Mouse (Mus musculus) hindbrain, embryonic 16.5 days (tissue): ENCODE results near the gene Mettl1. TPM values are rescaled to one million over a fixed set of nuclear protein-coding genes. Genes with fewer than 3 reads are reported as not detected.
"Not testable (repeated sequence)": the region's sequence is repeated elsewhere in the genome, so short reads cannot be mapped to it uniquely, and the experiment has no call there.

Source experiments
- ATAC-seq: fragments of 200-750 bp; cut with Nextera tagmentation; 2 replicates; pipeline ENCODE4 v1.8.0; 2017; ENCODE audit warnings: moderate TSS enrichment, moderate library complexity
- H3K27ac ChIP-seq: fragments of 300-500 bp; sonication (generic); 2 replicates; pipeline ENCODE4 v1.5.1; 2014; ENCODE audit warnings: low read depth, mild to moderate bottlenecking, control low read depth, low read length, moderate library complexity
- H3K27me3 ChIP-seq: fragments of 300-500 bp; sonication (generic); replicated peaks from 2 replicates; pipeline ENCODE4 v1.6.1; 2014; ENCODE audit warnings: low read length; ENCODE audit not compliant: control insufficient read depth, insufficient read depth
- H3K36me3 ChIP-seq: fragments of 300-500 bp; sonication (generic); 2 replicates; pipeline ENCODE4 v1.6.1; 2014; ENCODE audit warnings: mild to moderate bottlenecking, low read length, moderate library complexity, mixed read lengths; ENCODE audit not compliant: control insufficient read depth, insufficient read depth
- H3K4me1 ChIP-seq: fragments of 300-500 bp; sonication (generic); 2 replicates; pipeline ENCODE4 v1.6.1; 2014; ENCODE audit warnings: low read depth, low read length; ENCODE audit not compliant: control insufficient read depth, insufficient read depth
- H3K4me2 ChIP-seq: fragments of 300-500 bp; sonication (generic); 2 replicates; pipeline ENCODE4 v1.6.1; 2014; ENCODE audit warnings: mild to moderate bottlenecking, low read length, control low read depth, moderate library complexity
- H3K4me3 ChIP-seq: fragments of 300-500 bp; sonication (generic); 2 replicates; pipeline ENCODE4 v1.5.1; 2014; ENCODE audit warnings: mild to moderate bottlenecking, low read length, control low read depth, moderate library complexity
- H3K9ac ChIP-seq: fragments of 300-500 bp; sonication (generic); 2 replicates; pipeline ENCODE4 v1.6.1; 2014; ENCODE audit warnings: low read depth, mild to moderate bottlenecking, control low read depth, low read length, moderate library complexity
- H3K9me3 ChIP-seq: fragments of 300-500 bp; sonication (generic); 2 replicates; pipeline ENCODE4 v1.6.1; 2014; ENCODE audit warnings: mild to moderate bottlenecking, low read length, moderate library complexity; ENCODE audit not compliant: control insufficient read depth
- whole genome bisulfite sequencing: fragments of 180-500 bp; shearing (Covaris S2); extraction: QIAGEN DNeasy Blood & Tissue Kit; methylation state at CpG from one replicate; pipeline ENCODE4 v1.1.7; 2014; 5-methylcytosine and 5-hydroxymethylcytosine counted together
- polyA plus RNA-seq: library from polyadenylated mRNA; unstranded; fragments of >200 nt; fragmentation: Nextera tagmentation; extraction: Ambion mirVana; gene quantifications from 2 replicates; pipeline ENCODE4 v1.2.1, GENCODE M21; 2015

Gene Mettl1
- polyA plus RNA-seq, 1 experiment from 2014 or later: 24.2 TPM

DNA sequence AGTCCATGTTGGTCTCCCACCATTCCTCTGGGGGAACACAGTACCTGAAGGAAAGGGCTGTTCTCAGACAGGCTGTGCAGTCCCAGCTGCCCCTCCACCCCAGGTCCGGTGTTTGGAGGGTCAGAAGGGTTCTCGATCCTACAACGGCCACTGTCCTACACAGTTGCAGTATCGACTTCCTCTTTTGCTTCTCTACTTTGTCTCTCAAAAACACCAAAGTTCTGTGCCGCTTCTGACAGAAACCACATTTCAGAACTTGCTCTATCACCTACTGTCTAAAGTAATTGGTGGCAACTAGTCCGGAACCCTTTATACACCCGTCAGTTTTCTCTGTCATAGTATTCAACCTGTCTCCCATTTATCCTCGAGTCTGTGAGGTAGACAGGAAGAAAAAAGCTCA is 14.2 kb downstream of the Mettl1 start:
- WGBS: 88% methylated on average over 8 of the region's 8 CpGs
- no peak for ATAC-seq
- H3K9ac ChIP-seq: no peak overlapping the region
- H3K27ac ChIP-seq: no peak overlapping the region
- H3K4me3 ChIP-seq: no peak overlapping the region
- peaks cover 11% of the 10 kb centered on the region for H3K4me1 ChIP-seq
- H3K36me3 ChIP-seq: peaks cover 26% of the 10 kb centered on the region
- peaks cover 14% of the 10 kb centered on the region for H3K27me3 ChIP-seq
- no peak overlapping the region for H3K4me2 ChIP-seq
- no peaks in the 10 kb centered on the region for H3K9me3 ChIP-seq

DNA sequence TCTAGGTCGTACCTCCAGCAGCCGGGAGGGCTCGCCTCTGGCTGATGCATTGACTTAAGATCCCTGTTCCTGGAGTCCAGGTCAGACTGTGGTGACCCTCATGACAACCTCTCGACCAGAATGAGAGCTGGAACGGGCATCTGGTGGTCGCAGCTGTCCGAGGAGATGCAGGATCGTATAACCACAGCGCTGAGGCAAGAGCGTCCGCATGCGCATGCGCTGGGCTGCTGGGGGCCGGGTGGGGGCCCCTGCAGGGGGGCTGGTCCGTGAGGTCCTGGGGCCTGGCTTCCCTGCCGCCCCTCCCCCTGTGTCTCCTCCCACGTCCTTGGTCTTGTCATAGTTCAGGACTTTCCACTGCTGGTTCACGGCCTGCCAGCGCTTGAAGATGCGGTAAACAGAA is 15.3 kb downstream of the Mettl1 start:
- Histone ChIP-seq H3K4me3 (no peak overlapping the region), H3K36me3 (peaks cover 26% of the 10 kb centered on the region), H3K9ac (no peak overlapping the region), H3K27ac (no peak overlapping the region), H3K4me2 (no peak overlapping the region), H3K27me3 (peaks cover 3% of the 10 kb centered on the region), H3K4me1 (peaks cover 17% of the 10 kb centered on the region), H3K9me3 (no peaks in the 10 kb centered on the region)
- ATAC-seq: no peak
- WGBS: 86% methylated on average over 19 of the region's 20 CpGs

DNA sequence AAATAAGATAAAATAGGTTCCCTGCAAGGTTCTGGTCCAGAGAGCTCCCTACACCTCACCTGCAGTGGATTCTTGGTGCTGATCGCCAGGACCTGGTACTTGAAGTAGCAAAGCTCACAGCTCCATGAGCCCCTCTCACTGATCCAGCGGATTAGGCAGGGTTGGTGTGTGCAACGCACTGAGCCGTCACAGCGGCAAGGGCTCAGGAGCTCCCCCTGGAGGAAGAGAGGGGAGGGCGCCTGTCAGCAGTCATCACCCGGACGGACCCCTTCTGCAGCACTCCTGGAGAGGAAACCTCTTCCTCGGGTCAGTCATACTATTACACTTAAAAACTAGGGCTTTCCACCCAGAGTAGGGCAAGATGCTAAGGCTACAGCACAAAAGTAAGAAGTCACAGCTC is 16.9 kb downstream of the Mettl1 start:
- Histone ChIP-seq H3K4me1 (peaks cover 23% of the 10 kb centered on the region), H3K27me3 (no peaks in the 10 kb centered on the region), H3K36me3 (peaks cover 26% of the 10 kb centered on the region), H3K9ac (peak overlapping the region; percentile 97), H3K4me3 (peak overlapping the region; percentile 81), H3K9me3 (no peaks in the 10 kb centered on the region), H3K27ac (no peak overlapping the region), H3K4me2 (peak overlapping the region; percentile 86)
- 0 out of 2 replicates have a peak, but pooled peaks have one; percentile 10 for ATAC-seq
- WGBS: 0% methylated on average over 9 of the region's 9 CpGs

DNA sequence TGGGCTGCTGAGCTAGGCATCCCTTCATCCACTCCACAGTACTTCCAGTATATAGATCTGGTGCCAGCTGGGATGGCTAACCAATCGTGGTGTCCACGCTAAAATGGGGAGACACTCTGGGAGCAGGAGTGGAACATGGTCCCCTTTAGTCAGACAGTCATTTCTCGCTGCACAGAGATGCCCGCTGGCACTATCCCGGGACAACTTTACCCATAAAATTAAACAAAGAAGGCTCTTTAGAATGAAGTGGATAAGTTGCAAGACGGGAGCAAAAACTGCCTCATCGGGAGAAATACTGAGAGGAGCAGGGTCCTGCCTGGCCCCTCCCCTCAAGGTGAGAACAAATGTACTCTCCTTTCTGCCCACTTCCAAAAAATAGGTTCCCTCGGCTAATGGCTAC is 17.5 kb downstream of the Mettl1 start:
- ATAC-seq: no peak
- H3K27ac ChIP-seq: peak overlapping the region; percentile 94
- peak overlapping the region; percentile 81 for H3K4me3 ChIP-seq
- H3K27me3 ChIP-seq: no peaks in the 10 kb centered on the region
- H3K9ac ChIP-seq: peak overlapping the region; percentile 97
- H3K36me3 ChIP-seq: peaks cover 26% of the 10 kb centered on the region
- peaks cover 23% of the 10 kb centered on the region for H3K4me1 ChIP-seq
- WGBS: 3% methylated on average over 8 of the region's 8 CpGs
- H3K4me2 ChIP-seq: peak overlapping the region; percentile 86
- H3K9me3 ChIP-seq: no peaks in the 10 kb centered on the region

DNA sequence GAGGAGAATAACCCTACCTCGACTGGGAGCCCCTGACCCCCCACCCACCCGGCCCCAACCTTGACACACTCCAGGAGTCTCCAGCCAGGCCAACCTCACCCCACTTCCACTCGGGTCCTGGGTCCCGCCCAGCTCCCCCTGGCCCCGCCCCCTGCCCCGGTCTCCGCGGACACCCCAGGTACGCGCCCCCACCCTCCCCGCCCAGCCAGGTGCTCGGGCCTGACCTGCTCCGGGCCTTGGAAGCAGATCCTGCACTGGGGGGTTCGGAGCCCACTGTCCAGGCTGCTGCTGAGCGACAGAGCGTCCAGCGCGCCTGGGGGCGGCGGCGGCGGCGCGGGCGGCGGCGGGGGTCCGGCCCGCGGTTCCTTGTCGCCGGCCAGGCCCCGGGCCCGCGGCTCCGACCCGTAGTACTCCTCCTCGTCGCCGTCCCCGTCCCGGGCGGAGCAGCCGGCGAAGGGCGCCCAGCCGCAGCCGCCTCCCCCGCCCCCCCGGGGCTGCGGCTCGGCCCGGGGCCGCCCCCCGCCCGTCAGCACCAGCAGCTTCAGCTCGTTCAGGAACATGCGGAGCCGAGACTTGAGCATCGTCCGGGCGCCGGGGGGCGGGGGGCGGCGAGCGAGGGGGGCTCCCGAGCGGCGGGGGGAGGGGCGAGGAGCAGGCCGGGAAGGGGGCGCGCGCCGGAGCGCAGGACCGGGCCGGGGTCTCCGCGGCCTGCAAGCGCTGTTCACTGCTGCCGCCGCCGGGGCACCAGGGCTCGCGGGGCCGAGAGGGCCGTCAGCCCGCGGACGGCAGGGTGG is 18.2 kb downstream of the Mettl1 start:
- H3K4me1 ChIP-seq: peaks cover 23% of the 10 kb centered on the region
- no peak for ATAC-seq
- WGBS: under 1% methylated on average over 67 of the region's 92 CpGs

DNA sequence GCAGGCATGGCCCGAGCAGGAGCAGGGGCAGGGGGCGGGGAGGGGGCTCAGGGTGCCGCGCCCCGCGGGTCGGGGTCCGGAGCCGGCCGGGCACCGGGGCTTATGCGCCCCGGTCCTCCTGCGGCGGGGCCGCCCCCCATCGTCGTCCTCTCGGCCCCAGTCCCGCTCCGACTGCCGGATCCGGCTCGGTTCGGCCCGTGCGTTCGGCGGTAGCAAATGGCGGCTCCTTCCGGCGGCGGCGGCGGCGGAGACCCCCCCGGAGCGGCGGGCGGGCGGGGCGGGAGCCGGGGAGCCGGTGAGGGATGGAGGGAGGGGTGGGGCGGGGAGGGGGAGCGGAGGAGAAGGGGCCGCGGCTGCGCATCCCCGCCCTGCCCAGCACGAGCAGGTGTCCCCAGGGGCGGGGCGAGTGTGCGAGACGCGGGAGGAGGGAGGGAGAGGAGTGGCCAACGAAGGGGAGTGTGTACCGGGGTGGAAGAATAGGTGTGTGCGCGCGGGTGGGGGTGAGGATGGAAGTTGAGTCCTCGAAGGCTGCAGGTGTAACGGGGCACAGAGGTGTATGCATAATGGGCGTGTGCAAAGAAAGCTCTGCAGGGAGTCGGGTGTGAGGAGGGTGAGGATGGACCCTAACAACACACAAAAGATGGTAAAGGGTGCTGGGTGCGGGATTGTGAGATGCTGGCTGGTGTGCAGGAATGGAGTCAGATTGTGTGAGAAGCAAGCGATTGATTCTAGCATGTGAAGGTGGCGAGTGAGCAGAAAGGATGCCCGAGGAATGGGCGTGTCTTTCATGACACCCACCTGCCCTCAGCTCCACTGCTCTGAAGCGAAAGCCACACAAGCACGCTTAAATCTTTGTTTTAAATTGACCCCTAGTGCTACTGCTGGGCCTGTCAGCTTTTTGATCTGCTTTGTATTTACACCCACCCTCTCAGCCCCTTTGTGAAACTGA is 19.0 kb downstream of the Mettl1 start, which contains the start of gene March9:
Gene March9, minus strand, starts transcription at position 217 of the 949 bp plus-strand sequence.
- WGBS: 2% methylated on average over 40 of the region's 72 CpGs

More for the DNA sequence above, 18.2 kb downstream of the Mettl1 start:
- no peaks in the 10 kb centered on the region for H3K9me3 ChIP-seq
- H3K27me3 ChIP-seq: no peaks in the 10 kb centered on the region
- H3K27ac ChIP-seq: peak overlapping the region; percentile 94
- H3K4me2 ChIP-seq: peak overlapping the region; percentile 86
- H3K9ac ChIP-seq: peak overlapping the region; percentile 97
- peak overlapping the region; percentile 81 for H3K4me3 ChIP-seq
- H3K36me3 ChIP-seq: peaks cover 23% of the 10 kb centered on the region

DNA sequence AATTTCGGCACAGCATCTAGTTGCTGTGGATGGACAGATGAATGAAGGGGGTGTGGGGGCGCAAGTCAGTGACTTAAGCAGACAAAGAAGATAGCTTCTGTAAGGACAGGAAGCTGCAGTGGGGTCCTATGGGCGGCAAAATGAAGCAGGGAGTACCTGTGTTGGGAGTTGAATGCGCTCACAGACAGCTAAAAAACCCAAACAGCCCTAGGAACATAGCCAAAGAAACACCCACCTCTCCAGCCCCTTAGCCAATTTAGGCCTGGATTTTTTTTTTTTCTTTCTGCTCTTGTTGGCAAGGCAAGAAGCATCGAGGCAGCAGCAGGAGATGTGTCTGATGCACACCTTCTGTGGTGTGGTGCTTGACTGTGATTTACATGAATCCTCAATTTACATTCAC is 19.9 kb downstream of the Mettl1 start:
- ATAC-seq: no peak
- Histone ChIP-seq H3K4me1 (peaks cover 26% of the 10 kb centered on the region), H3K27ac (peak overlapping the region; percentile 94), H3K9ac (peak overlapping the region; percentile 97), H3K4me3 (peak overlapping the region; percentile 81), H3K36me3 (peaks cover 26% of the 10 kb centered on the region), H3K4me2 (peak overlapping the region; percentile 86), H3K27me3 (no peaks in the 10 kb centered on the region), H3K9me3 (no peaks in the 10 kb centered on the region)
- WGBS: 14% methylated on average over 5 of the region's 5 CpGs

More for the DNA sequence above, 19.0 kb downstream of the Mettl1 start, which contains the start of gene March9:
- Histone ChIP-seq H3K4me1 (peaks cover 26% of the 10 kb centered on the region), H3K36me3 (peaks cover 27% of the 10 kb centered on the region), H3K4me2 (peak within 1 kb of the TSS; percentile 86), H3K9me3 (no peaks in the 10 kb centered on the region), H3K27ac (peak within 1 kb of the TSS; percentile 94), H3K9ac (peak within 1 kb of the TSS; percentile 97), H3K27me3 (no peaks in the 10 kb centered on the region), H3K4me3 (peak within 1 kb of the TSS; percentile 81)
- ATAC-seq: peak; percentile 28

DNA sequence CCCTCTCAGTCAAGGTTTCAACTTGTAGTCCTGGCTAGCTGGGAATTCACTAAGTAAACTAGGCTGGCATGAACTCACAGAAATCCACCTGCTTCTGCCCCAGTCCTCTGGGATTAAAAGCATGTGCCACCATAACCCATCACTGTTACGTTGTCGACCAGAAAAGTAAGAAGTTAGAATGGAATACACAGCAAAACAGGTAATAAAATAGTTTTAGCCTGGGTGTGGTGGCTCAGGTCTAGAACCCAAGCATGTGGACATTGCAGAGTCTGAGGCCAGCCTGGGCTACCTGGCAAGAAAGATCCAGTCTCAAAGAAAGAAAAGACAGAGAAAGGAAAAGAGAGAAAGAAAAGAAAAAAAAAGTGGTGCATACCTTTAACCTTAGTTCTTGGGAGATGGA is 20.3 kb downstream of the Mettl1 start:
- Histone ChIP-seq H3K9ac (peak overlapping the region; percentile 97), H3K27me3 (no peaks in the 10 kb centered on the region)
- WGBS: 55% methylated on average over 2 of the region's 2 CpGs

DNA sequence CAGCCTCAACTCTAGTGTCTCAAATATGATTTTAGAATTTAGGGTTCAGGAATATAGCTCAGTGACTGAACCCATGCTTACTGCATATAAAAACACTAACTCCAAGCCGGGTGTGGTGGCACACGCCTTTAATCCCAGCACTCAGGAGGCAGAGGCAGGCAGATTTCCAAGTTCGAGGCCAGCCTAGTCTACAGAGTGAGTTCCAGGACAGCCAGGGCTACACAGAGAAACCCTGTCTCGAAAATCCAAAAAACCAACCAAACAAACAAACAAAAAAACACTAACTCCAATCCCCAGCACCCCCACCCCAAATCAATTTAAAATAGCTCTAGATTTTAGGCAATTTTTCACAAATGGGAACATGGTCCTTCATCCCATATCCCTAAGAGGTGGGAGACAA is 20.9 kb downstream of the Mettl1 start:
- H3K4me1 ChIP-seq: peaks cover 26% of the 10 kb centered on the region
- not testable (repeated sequence) for H3K27ac ChIP-seq, H3K9ac ChIP-seq

More for the DNA sequence above, 20.3 kb downstream of the Mettl1 start:
- H3K4me3 ChIP-seq: peak overlapping the region; percentile 81
- H3K27ac ChIP-seq: peak overlapping the region; percentile 94
- H3K4me1 ChIP-seq: peaks cover 26% of the 10 kb centered on the region
- H3K4me2 ChIP-seq: peak overlapping the region; percentile 86
- H3K36me3 ChIP-seq: peaks cover 26% of the 10 kb centered on the region
- ATAC-seq: no peak
- H3K9me3 ChIP-seq: no peaks in the 10 kb centered on the region

More for the DNA sequence above, 20.9 kb downstream of the Mettl1 start:
- not testable (repeated sequence) for H3K9me3 ChIP-seq, ATAC-seq, H3K4me3 ChIP-seq, H3K27me3 ChIP-seq, H3K4me2 ChIP-seq
- H3K36me3 ChIP-seq: peaks cover 27% of the 10 kb centered on the region
- 88% methylated on average over 4 of the region's 4 CpGs for WGBS
